Mouse (Mus musculus) frontal cortex, postnatal 36 days (tissue): ENCODE results near the gene Hs6st2.

Experiments
- DNase-seq, 2 experiments: peaks; one replicate each; pipeline ENCODE4 v3.0.0; 2022; ENCODE audit warnings: low spot score in 2 of 2

Gene Hs6st2

DNA sequence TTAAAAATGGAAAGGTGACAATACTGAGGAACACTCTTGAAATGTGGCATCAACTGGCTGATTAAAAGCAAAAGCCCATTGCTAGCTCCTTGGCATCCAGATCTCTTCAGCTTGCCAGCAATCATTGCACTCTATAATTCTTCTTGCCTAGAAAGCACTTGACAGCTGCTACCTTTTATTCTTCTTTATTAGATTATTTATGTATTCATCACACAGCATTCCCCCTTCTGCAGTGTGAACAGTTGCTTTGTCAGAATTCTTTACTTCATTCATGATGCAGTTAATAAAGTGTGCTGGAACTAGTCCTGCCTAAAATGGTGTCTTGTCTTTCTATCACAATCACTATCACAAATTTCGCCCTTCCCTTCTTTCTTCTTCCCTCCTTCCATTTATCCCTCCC is 332.0 kb downstream of the Hs6st2 start:
- no peak for DNase-seq

DNA sequence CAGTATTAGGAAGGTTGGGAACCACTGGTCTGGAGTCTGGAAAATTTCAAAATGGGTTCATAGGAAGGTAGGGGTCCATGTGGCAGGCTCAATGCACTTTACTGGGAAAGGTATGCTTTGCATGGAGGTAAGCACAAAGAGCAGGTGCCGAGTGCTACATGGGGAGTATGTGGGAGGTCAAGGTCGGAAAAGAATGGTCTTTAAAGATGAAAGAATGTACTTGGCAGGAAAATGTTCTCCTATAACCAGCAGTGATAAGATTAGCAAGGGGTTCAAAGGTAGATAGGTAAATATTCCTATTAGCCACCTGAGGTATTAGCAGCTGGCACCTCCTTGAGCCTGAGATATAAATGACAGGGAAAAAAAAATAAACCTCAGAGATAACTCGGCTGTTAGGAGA is 338.1 kb downstream of the Hs6st2 start:
- no peak for DNase-seq
